Mouse (Mus musculus) induced T-regulatory cell, adult 2 months (primary cell): Measurements from ENCODE around the gene Lmna.
A peak's percentile ranks its signal among the peaks of the same experiment; 100 is the strongest.

Experiments
- DNase-seq: peaks from one replicate; pipeline ENCODE4 v3.0.0-alpha.2; 2012; ENCODE audit warnings: low read depth

Lmna gene

DNA sequence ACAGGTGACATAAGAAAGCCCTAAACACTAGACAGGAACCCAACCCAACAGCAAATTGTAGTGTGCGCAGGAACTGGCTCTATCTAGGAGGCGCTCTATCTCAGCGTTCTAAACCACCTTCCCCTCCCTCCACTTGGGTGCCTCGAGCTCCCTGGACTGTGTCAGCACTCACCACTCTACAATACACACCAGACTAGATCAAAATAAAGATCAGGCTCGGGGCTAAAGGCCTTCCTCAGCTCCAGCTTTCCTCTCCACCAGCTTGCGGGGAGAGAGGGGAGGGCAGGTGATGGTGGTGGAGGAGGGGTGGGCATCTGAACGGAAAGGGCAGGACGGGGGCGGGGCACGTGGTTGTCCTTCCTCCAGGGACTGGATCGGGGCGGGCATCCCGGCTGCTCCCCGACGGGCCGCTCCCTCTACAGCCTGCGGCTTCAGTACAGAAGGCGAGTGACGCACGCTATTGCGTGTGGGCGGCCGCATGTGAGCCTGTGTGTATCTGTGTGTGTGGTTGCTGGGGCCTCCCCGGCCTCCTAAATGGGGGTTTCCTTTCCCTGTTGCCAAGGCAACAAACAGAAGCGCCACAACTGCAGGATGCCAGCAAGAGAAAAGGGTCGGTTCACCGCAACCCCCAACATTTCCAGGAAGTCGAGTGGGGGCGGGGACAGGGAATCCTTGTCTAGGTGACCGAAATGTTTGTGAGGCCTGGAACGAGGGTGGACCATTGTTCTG is at the start of gene Lmna:
TSS of gene Lmna (minus strand) at position 265 of the 729 bp plus-strand sequence.
- peak; percentile 99 for DNase-seq

DNA sequence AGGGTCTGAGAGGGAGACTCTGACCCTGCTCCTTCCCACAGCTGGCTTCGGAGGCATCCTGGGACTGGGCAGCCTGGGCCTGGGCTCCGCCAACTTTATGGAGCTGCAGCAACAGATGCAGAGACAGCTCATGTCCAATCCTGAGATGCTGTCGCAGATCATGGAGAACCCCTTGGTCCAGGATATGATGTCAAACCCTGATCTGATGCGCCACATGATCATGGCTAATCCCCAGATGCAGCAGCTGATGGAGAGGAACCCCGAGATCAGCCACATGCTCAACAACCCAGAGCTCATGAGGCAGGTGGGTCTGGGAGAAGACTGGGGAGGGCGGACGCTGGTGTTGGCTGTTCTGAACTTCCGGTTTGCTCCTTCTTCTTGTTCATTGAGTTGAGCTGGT is 46.9 kb upstream of the Lmna start:
- no peak for DNase-seq

DNA sequence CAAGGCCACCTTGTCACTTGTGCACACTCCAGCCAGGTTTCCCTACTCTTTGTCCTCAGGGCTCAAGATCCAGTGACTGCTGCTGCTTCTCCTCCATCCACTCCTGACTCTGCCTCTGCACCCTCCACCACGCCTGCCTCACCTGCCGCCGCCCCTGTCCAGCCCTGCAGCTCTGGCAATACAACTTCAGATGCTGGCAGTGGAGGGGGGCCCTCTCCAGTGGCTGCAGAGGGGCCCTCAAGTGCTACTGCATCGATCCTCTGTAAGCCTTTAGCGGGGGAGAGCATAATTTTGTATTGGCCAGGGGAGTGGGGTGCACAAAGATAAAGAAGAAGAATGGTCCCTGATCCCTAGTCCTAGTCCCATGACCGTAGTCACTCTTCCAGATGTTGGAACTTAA is 46.0 kb upstream of the Lmna start:
- DNase-seq, result no peak

DNA sequence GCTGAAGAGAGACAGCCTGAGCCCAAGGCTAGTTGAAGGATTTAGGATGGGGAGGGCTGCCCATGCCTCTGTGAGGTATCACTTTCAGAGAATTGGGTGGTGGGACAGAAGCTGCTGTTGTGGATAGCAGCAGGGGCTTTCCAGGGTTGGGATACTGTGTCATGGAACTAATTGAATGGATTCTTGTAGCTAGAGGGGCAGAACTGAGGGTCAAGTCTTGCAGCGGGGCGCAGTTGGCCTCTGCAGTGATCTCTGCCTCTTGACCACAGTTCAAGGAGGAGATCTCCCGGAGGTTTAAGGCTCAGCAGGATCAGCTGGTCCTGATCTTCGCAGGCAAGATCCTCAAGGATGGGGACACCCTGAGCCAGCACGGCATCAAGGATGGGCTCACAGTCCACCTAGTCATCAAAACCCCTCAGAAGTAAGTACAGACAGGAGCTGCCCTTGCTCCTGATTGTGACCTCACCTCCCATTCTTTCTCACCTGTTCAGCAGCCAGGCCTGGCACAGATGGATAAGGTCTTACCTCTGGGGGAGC is 45.4 kb upstream of the Lmna start:
- DNase-seq, result no peak

- peak; percentile 67 for DNase-seq
Observed at GRCm38 (mm10) chr3:88553880-88554586, 44.3 kb upstream of the Lmna start.

DNA sequence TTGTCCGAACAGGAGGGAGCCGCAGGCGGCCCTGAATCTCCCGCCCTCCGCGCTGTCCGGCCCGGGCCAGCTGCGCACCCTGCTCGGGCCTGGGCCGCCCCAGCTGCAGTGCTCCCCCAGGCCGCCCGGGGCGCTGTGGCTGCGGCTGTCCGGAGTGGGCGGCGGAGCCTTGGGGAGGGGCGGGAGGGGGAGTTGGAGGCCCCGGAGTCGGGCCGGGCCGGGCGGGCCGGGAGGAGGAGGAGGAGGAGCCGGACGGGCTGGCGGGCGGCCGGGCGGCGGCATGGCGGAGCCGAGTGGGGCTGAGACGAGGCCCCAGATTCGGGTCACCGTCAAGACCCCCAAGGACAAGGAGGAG is 43.7 kb upstream of the Lmna start, which contains the start of gene Ubqln4:
TSS of gene Ubqln4 (plus strand) at position 234 of the 355 bp plus-strand sequence.
- peak; percentile 91 for DNase-seq

- peak; percentile 95 for DNase-seq
Observed at GRCm38 (mm10) chr3:88552676-88553524, 43.1 kb upstream of the Lmna start, which contains the start of gene Lamtor2. Gene Lamtor2, minus strand, starts transcription at chr3:88553074.

GRCm38 (mm10) chr3:88552082-88552645 is 42.4 kb upstream of the Lmna start:
- DNase-seq, result no peak

- DNase-seq, result no peak
Observed at GRCm38 (mm10) chr3:88551586-88551985, 41.8 kb upstream of the Lmna start.

DNA sequence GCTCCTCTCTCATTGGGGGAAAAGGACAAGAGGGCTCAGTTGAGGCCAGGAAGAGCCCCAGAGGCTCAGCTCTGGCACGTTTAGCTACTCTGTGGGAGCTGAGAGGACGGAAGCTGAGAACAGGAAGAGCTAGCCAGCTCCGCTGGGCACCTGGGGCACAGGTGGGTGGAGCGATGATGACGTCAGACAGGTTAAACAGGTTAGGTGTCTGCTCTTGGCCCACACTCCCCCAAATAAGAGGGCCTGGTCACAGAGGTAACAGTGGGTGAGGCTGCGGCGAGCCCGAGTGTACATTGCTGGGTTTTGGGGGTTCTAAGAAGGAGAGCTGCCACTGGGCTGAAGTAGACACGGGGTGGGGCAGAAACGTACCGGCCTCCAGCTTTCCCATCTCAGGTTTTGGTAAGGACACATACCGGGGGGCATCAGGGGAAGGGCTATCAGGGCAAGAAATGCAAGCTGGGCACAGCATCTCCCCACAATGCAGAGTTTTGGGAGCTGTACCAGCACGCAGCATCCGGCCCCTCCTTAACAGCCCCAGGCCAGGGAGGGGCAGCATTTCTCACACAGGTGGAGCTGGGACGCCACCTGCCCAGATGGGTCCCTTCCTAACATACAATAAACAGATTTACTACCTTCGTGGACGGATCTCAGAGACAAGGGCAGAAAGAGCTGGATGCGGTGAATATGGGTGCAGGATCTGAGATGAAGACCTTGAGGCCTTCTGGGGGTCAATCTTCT is 38.6 kb upstream of the Lmna start, which contains the start of gene Rab25:
TSS of gene Rab25 (minus strand) at position 121 of the 738 bp plus-strand sequence.
- DNase-seq, result no peak

DNA sequence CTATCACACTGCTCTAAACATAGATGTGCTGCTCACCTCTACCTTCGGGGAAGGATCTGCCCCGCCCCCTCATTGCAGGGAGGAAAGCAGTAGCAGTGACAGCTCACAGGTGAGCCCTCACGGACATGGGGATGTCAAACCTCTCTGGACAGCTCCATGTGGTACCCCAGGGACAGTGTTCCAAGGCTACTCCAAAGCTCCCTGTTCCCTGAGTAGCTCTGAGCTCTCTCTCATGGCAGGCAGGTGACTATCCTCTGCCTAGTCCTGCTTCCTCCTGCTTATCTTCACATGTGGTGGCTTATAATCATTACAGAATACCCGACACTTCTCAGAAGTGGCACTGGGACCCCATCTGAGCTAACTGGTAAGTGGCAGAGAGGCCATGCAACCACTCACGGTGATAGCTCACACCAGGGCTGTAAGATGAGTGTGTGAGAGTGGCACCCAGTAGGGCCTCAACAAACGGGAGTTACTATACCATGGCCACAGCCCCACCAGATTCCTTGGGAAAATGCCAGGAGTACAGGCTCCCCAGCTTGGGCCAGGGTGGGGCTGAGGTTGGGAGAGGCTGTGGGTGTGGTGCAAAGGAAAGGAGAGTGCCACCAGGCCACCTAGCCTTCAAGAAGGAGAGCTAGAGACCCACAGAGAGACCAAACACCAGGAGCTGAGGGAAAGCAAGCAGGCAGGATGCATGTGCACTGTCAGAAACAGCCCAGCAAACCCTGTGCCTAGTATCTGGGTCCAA is 37.1 kb upstream of the Lmna start:
- DNase-seq, result no peak

DNA sequence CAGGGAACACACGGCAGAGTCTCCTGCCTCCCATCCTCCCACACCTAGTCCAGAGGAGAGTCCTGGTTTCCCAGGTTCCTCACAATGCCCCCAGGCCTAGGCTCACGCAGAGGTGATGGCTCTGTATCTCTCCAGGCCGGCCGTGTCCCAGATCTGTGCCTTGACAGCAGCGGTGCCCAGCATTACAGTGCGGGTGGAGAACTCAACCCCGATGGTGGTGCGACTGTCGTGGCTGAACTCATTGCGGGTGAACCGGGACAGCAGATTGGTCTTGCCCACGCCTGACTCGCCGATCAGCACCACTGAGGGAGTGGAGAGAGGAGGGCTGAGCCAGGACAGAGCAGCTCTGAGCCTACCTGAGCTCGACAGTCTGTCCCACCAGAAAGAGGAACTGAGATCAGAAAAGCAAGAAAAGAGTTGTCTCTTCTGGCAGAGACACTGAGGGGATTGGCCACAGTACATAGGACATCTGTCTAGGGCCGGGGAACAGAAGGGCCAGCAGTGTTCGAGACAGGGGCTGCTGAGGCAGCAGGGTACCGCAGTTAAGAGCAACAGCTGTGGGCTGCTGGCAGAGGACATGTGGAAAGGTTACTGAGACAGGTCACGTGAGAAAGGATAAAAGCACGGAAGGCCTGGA is 35.3 kb upstream of the Lmna start:
- no peak for DNase-seq

GRCm38 (mm10) chr3:88544514-88544913 is 34.8 kb upstream of the Lmna start:
- DNase-seq, result no peak

GRCm38 (mm10) chr3:88543651-88544410 is 34.1 kb upstream of the Lmna start:
- peak; percentile 44 for DNase-seq

- no peak for DNase-seq
Observed at GRCm38 (mm10) chr3:88543174-88543573, 33.4 kb upstream of the Lmna start.

DNA sequence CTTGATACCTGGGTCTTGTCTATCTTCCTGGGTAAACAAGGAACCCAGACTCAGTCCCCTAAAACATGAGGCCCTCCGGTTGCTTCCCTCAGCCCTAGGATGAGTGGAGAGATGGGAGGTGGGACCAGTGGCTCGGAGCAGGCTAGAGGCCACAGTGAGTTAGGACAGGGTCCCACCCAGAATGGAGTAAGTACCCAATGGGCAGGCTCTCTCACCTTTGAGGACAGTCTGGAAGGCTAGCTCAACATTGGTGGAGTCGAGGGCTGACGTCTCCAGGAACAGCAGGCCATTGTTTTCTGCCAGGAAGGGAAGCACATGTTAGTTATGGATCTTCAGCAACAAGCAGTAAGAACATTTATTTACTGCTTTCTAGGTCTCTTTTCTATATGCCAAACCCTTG is 32.7 kb upstream of the Lmna start:
- DNase-seq, result no peak

DNA sequence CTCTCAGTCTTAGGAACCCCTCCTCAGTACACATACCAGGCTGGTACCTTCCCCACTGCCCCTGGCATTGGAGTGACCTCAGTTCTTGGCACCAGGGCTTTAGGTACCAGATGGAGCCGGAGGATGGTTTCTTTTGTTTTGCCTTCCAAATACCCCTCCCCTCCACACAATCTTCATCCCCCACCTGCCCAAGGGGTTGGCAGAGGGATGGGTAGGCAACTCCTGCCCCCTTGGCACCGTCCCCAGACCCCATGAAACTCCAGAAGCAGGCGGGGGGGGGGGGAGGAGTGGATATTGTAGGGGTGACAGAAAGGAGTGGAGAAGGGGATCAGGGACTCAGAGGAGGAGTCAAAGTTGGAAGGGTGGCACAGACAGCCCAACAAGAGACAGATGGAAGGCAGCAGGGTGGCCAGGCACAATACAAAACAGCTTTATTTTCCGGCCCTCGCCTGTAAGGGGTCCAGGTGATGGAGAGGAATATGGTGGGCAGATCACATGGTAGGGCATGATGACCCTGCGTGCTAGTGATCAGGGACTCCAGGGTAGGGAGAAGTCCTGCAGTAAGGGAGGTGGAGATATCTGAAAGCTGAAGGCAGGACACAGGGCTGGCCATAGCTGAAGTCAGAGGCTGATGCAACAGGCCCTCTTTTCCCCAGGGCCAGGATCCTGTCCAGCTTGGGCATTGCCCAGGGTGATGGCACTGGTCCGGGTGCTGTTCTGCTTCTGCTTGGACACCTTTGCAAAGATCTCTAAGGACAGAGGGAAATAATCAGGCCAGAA is 32.1 kb upstream of the Lmna start:
- no peak for DNase-seq

GRCm38 (mm10) chr3:88540085-88540484 is 30.3 kb upstream of the Lmna start:
- DNase-seq, result no peak
